Mouse (Mus musculus): Measurements from ENCODE around the gene Ahdc1. TPM values are rescaled to one million over a fixed set of nuclear protein-coding genes. Genes with fewer than 3 reads are reported as not detected.

Ahdc1 gene
- polyA plus RNA-seq, 1 experiment from 2014 or later: 10.7 TPM

- H3K4me3 ChIP-seq (ENCODE audit: low read depth, low read length): no peak overlapping the region
- peaks cover 61% of the 10 kb centered on the region for H3K36me3 ChIP-seq (ENCODE audit: control insufficient read depth, insufficient read depth, low read length)
- H3K9ac ChIP-seq (replicated peaks; ENCODE audit: low read depth, low read length): no peak overlapping the region
- no peaks in the 10 kb centered on the region for H3K27me3 ChIP-seq (ENCODE audit: control insufficient read depth, insufficient read depth, low read length)
- H3K4me1 ChIP-seq (ENCODE audit: control insufficient read depth, insufficient read depth, low read length): peaks cover 26% of the 10 kb centered on the region
- 92% methylated on average over 20 of the region's 20 CpGs for WGBS
- no peak overlapping the region for H3K27ac ChIP-seq (ENCODE audit: low read length)
- H3K9me3 ChIP-seq (ENCODE audit: control insufficient read depth, low read depth, low read length): no peaks in the 10 kb centered on the region
- no peak overlapping the region for H3K4me2 ChIP-seq (replicated peaks; ENCODE audit: low read depth, low read length)
- no peak for ATAC-seq (ENCODE audit: insufficient number of reproducible peaks, insufficient read depth, low FRiP score, low read depth)
Observed at GRCm38 (mm10) chr4:133061798-133062197, 50.7 kb downstream of the Ahdc1 start.

GRCm38 (mm10) chr4:133062286-133062685 lies 51.2 kb downstream of the Ahdc1 start:
- H3K4me3 ChIP-seq (ENCODE audit: low read depth, low read length): no peak overlapping the region
- peaks cover 24% of the 10 kb centered on the region for H3K4me1 ChIP-seq (ENCODE audit: control insufficient read depth, insufficient read depth, low read length)
- peaks cover 66% of the 10 kb centered on the region for H3K36me3 ChIP-seq (ENCODE audit: control insufficient read depth, insufficient read depth, low read length)
- ATAC-seq (ENCODE audit: insufficient number of reproducible peaks, insufficient read depth, low FRiP score, low read depth): no peak
- no peak overlapping the region for H3K9ac ChIP-seq (replicated peaks; ENCODE audit: low read depth, low read length)
- no peak overlapping the region for H3K27ac ChIP-seq (ENCODE audit: low read length)
- H3K9me3 ChIP-seq (ENCODE audit: control insufficient read depth, low read depth, low read length): no peaks in the 10 kb centered on the region
- 92% methylated on average over 14 of the region's 14 CpGs for WGBS
- no peak overlapping the region for H3K4me2 ChIP-seq (replicated peaks; ENCODE audit: low read depth, low read length)
- H3K27me3 ChIP-seq (ENCODE audit: control insufficient read depth, insufficient read depth, low read length): no peaks in the 10 kb centered on the region

GRCm38 (mm10) chr4:133063203-133063602 lies 52.1 kb downstream of the Ahdc1 start:
- Histone ChIP-seq H3K36me3 (ENCODE audit: control insufficient read depth, insufficient read depth, low read length) (peaks cover 66% of the 10 kb centered on the region), H3K9ac (replicated peaks; ENCODE audit: low read depth, low read length) (no peak overlapping the region), H3K4me2 (replicated peaks; ENCODE audit: low read depth, low read length) (no peak overlapping the region), H3K4me1 (ENCODE audit: control insufficient read depth, insufficient read depth, low read length) (peaks cover 15% of the 10 kb centered on the region), H3K27me3 (ENCODE audit: control insufficient read depth, insufficient read depth, low read length) (no peaks in the 10 kb centered on the region), H3K27ac (ENCODE audit: low read length) (no peak overlapping the region), H3K9me3 (ENCODE audit: control insufficient read depth, low read depth, low read length) (no peaks in the 10 kb centered on the region), H3K4me3 (ENCODE audit: low read depth, low read length) (no peak overlapping the region)
- no peak for ATAC-seq (ENCODE audit: insufficient number of reproducible peaks, insufficient read depth, low FRiP score, low read depth)
- WGBS: 94% methylated on average over 18 of the region's 18 CpGs

GRCm38 (mm10) chr4:133063799-133064198 lies 52.7 kb downstream of the Ahdc1 start:
- Histone ChIP-seq H3K36me3 (ENCODE audit: control insufficient read depth, insufficient read depth, low read length) (peaks cover 69% of the 10 kb centered on the region), H3K9me3 (ENCODE audit: control insufficient read depth, low read depth, low read length) (no peaks in the 10 kb centered on the region), H3K27ac (ENCODE audit: low read length) (no peak overlapping the region), H3K4me1 (ENCODE audit: control insufficient read depth, insufficient read depth, low read length) (peaks cover 9% of the 10 kb centered on the region), H3K27me3 (ENCODE audit: control insufficient read depth, insufficient read depth, low read length) (no peaks in the 10 kb centered on the region), H3K4me2 (replicated peaks; ENCODE audit: low read depth, low read length) (no peak overlapping the region), H3K9ac (replicated peaks; ENCODE audit: low read depth, low read length) (no peak overlapping the region), H3K4me3 (ENCODE audit: low read depth, low read length) (no peak overlapping the region)
- no peak for ATAC-seq (ENCODE audit: insufficient number of reproducible peaks, insufficient read depth, low FRiP score, low read depth)
- WGBS: 71% methylated on average over 13 of the region's 13 CpGs

- Histone ChIP-seq H3K27me3 (ENCODE audit: control insufficient read depth, insufficient read depth, low read length) (no peaks in the 10 kb centered on the region), H3K27ac (ENCODE audit: low read length) (no peak overlapping the region), H3K36me3 (ENCODE audit: control insufficient read depth, insufficient read depth, low read length) (peaks cover 77% of the 10 kb centered on the region), H3K4me1 (ENCODE audit: control insufficient read depth, insufficient read depth, low read length) (no peaks in the 10 kb centered on the region; the same call in 1 of the 2 replicates), H3K4me3 (ENCODE audit: low read depth, low read length) (no peak overlapping the region), H3K9me3 (ENCODE audit: control insufficient read depth, low read depth, low read length) (no peaks in the 10 kb centered on the region), H3K9ac (replicated peaks; ENCODE audit: low read depth, low read length) (no peak overlapping the region), H3K4me2 (replicated peaks; ENCODE audit: low read depth, low read length) (no peak overlapping the region)
- ATAC-seq (ENCODE audit: insufficient number of reproducible peaks, insufficient read depth, low FRiP score, low read depth): no peak
- WGBS: 95% methylated on average over 19 of the region's 19 CpGs
Observed at GRCm38 (mm10) chr4:133064791-133065190, 53.7 kb downstream of the Ahdc1 start.

GRCm38 (mm10) chr4:133065894-133066386 lies 54.9 kb downstream of the Ahdc1 start:
- WGBS: 96% methylated on average over 14 of the region's 14 CpGs
- Histone ChIP-seq H3K36me3 (ENCODE audit: control insufficient read depth, insufficient read depth, low read length) (peaks cover 79% of the 10 kb centered on the region), H3K4me3 (ENCODE audit: low read depth, low read length) (no peak overlapping the region), H3K9ac (replicated peaks; ENCODE audit: low read depth, low read length) (no peak overlapping the region), H3K27me3 (ENCODE audit: control insufficient read depth, insufficient read depth, low read length) (no peaks in the 10 kb centered on the region), H3K4me1 (ENCODE audit: control insufficient read depth, insufficient read depth, low read length) (no peaks in the 10 kb centered on the region), H3K9me3 (ENCODE audit: control insufficient read depth, low read depth, low read length) (no peaks in the 10 kb centered on the region), H3K4me2 (replicated peaks; ENCODE audit: low read depth, low read length) (no peak overlapping the region), H3K27ac (ENCODE audit: low read length) (no peak overlapping the region)
- ATAC-seq (ENCODE audit: insufficient number of reproducible peaks, insufficient read depth, low FRiP score, low read depth): no peak

- H3K9me3 ChIP-seq (ENCODE audit: control insufficient read depth, low read depth, low read length): no peaks in the 10 kb centered on the region
- 79% methylated on average over 12 of the region's 12 CpGs for WGBS
- no peak for ATAC-seq (ENCODE audit: insufficient number of reproducible peaks, insufficient read depth, low FRiP score, low read depth)
- H3K9ac ChIP-seq (replicated peaks; ENCODE audit: low read depth, low read length): no peak overlapping the region
- peaks cover 9% of the 10 kb centered on the region for H3K4me1 ChIP-seq (ENCODE audit: control insufficient read depth, insufficient read depth, low read length)
- H3K4me3 ChIP-seq (ENCODE audit: low read depth, low read length): no peak overlapping the region
- no peak overlapping the region for H3K27ac ChIP-seq (ENCODE audit: low read length)
- peaks cover 66% of the 10 kb centered on the region for H3K36me3 ChIP-seq (ENCODE audit: control insufficient read depth, insufficient read depth, low read length)
- H3K27me3 ChIP-seq (ENCODE audit: control insufficient read depth, insufficient read depth, low read length): no peaks in the 10 kb centered on the region
- H3K4me2 ChIP-seq (replicated peaks; ENCODE audit: low read depth, low read length): no peak overlapping the region
Observed at GRCm38 (mm10) chr4:133068400-133069138, 57.5 kb downstream of the Ahdc1 start.

GRCm38 (mm10) chr4:133070388-133070787 lies 59.3 kb downstream of the Ahdc1 start:
- Histone ChIP-seq H3K4me1 (ENCODE audit: control insufficient read depth, insufficient read depth, low read length) (peaks cover 20% of the 10 kb centered on the region), H3K4me3 (ENCODE audit: low read depth, low read length) (no peak overlapping the region), H3K4me2 (replicated peaks; ENCODE audit: low read depth, low read length) (no peak overlapping the region), H3K9me3 (ENCODE audit: control insufficient read depth, low read depth, low read length) (no peaks in the 10 kb centered on the region), H3K9ac (replicated peaks; ENCODE audit: low read depth, low read length) (no peak overlapping the region), H3K36me3 (ENCODE audit: control insufficient read depth, insufficient read depth, low read length) (peaks cover 48% of the 10 kb centered on the region), H3K27me3 (ENCODE audit: control insufficient read depth, insufficient read depth, low read length) (no peaks in the 10 kb centered on the region), H3K27ac (ENCODE audit: low read length) (no peak overlapping the region)
- ATAC-seq (ENCODE audit: insufficient number of reproducible peaks, insufficient read depth, low FRiP score, low read depth): no peak
- WGBS: 82% methylated on average over 3 of the region's 3 CpGs

All from stomach, embryonic 14.5 days (tissue).